Mouse (Mus musculus): ENCODE data around the gene Myo9b. TPM values are rescaled to one million over a fixed set of nuclear protein-coding genes. Genes with fewer than 3 reads are reported as not detected.
"Not testable (repeated sequence)": the region's sequence is repeated elsewhere in the genome, so short reads cannot be mapped to it uniquely, and the experiment has no call there.

Myo9b gene
- polyA plus RNA-seq, 1 experiment from 2014 or later: 5.1 TPM

GRCm38 (mm10) chr8:71315972-71316371 is 43.5 kb downstream of the Myo9b start:
- TF ChIP-seq EP300 (IDR thresholded peaks at IDR 0.05; ENCODE audit: low read depth): no peak
- TF ChIP-seq CTCF (IDR thresholded peaks at IDR 0.05; ENCODE audit: low read depth): no peak
- Histone ChIP-seq H3K27ac (ENCODE audit: low read depth) (peak overlapping the region; percentile 7; the same call in 1 of the 2 replicates), H3K9me3 (ENCODE audit: low read length) (no peaks in the 10 kb centered on the region), H3K4me1 (ENCODE audit: insufficient read depth) (peaks cover 25% of the 10 kb centered on the region), H3K36me3 (replicated peaks; ENCODE audit: insufficient read depth, low read length) (peaks cover 13% of the 10 kb centered on the region; the same call in 1 of the 2 replicates), H3K9ac (replicated peaks) (no peak overlapping the region), H3K4me3 (ENCODE audit: low read depth, low read length) (no peak overlapping the region), H3K4me2 (ENCODE audit: low read depth, low read length) (no peak overlapping the region), H3K27me3 (ENCODE audit: insufficient read depth, low read length) (no peaks in the 10 kb centered on the region)
- 79% methylated on average over 5 of the region's 5 CpGs for WGBS (ENCODE audit: insufficient replicate concordance)
- DNase-seq (no peak), ATAC-seq (peak; percentile 13; the same call in 1 of the 2 replicates)

DNA sequence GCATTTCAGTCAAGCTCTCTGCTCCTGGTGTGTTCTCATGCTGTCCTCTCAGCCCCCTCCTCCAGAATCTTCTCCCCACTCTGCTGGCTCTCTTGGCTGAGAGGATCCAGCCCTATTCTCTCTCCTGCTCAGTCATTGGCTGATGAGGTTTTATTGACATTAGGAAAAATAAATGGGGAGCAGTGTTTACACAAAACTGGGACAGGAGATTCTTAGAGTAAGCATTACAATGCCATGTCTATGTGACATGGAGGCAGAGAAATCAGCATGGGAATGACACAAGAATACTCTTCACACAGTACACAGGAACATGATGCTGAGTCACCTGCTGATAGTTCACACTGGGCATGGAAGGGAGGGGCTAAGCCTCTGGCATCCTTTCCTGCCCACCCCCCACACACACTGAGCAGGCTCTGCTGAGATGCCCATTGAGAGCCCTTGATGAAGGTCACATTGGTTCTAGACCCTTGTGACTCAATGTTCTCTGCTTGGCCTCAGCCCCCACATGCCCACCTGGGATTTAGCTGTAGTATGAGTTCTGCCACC is 44.0 kb downstream of the Myo9b start:
- Histone ChIP-seq H3K4me1 (ENCODE audit: insufficient read depth) (peaks cover 21% of the 10 kb centered on the region), H3K27me3 (ENCODE audit: insufficient read depth, low read length) (no peaks in the 10 kb centered on the region), H3K4me3 (ENCODE audit: low read depth, low read length) (no peak overlapping the region), H3K9me3 (ENCODE audit: low read length) (no peaks in the 10 kb centered on the region), H3K27ac (ENCODE audit: low read depth) (peak overlapping the region; percentile 7; the same call in 1 of the 2 replicates), H3K36me3 (replicated peaks; ENCODE audit: insufficient read depth, low read length) (peaks cover 13% of the 10 kb centered on the region; the same call in 1 of the 2 replicates), H3K4me2 (ENCODE audit: low read depth, low read length) (no peak overlapping the region), H3K9ac (replicated peaks) (no peak overlapping the region)
- ATAC-seq (peak; percentile 41), DNase-seq (no peak)
- no peak for TF ChIP-seq EP300 (IDR thresholded peaks at IDR 0.05; ENCODE audit: low read depth)
- no peak for TF ChIP-seq CTCF (IDR thresholded peaks at IDR 0.05; ENCODE audit: low read depth)

DNA sequence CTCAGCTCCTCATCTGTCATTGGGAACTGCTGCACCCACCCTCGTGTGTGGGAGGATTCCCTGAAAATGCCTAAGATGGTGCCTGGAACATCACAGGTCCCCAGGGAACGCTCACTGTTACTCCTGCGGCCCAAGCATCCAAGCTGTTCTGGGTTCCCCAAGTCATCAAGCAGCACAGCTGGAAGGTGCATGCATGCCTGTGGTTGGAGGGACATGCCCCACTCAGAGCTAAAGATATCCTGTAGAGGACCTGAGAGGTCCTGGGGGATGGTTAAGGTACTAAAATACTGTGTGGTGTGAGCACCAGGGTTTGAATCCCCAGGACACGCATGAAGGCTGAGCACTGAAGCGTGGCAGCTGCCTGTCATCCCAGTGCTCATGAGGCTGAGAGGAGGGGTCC is 46.1 kb downstream of the Myo9b start:
- not testable (repeated sequence) for H3K27ac ChIP-seq (ENCODE audit: low read depth); H3K9me3 ChIP-seq (ENCODE audit: low read length); ATAC-seq; DNase-seq; H3K4me1 ChIP-seq (ENCODE audit: insufficient read depth); H3K4me3 ChIP-seq (ENCODE audit: low read depth, low read length); H3K9ac ChIP-seq (replicated peaks); H3K4me2 ChIP-seq (ENCODE audit: low read depth, low read length); H3K27me3 ChIP-seq (ENCODE audit: insufficient read depth, low read length)
- 97% methylated on average over 5 of the region's 5 CpGs for WGBS (ENCODE audit: insufficient replicate concordance)
- peaks cover 22% of the 10 kb centered on the region for H3K36me3 ChIP-seq (replicated peaks; ENCODE audit: insufficient read depth, low read length)

- peaks cover 33% of the 10 kb centered on the region for H3K36me3 ChIP-seq (replicated peaks; ENCODE audit: insufficient read depth, low read length)
- not testable (repeated sequence) for H3K4me2 ChIP-seq (ENCODE audit: low read depth, low read length); ATAC-seq; H3K9me3 ChIP-seq (ENCODE audit: low read length); DNase-seq; H3K4me1 ChIP-seq (ENCODE audit: insufficient read depth); H3K9ac ChIP-seq (replicated peaks); H3K27ac ChIP-seq (ENCODE audit: low read depth); H3K4me3 ChIP-seq (ENCODE audit: low read depth, low read length); H3K27me3 ChIP-seq (ENCODE audit: insufficient read depth, low read length)
- WGBS (ENCODE audit: insufficient replicate concordance): 61% methylated on average over 2 of the region's 2 CpGs
Observed at GRCm38 (mm10) chr8:71319760-71320159, 47.2 kb downstream of the Myo9b start.

DNA sequence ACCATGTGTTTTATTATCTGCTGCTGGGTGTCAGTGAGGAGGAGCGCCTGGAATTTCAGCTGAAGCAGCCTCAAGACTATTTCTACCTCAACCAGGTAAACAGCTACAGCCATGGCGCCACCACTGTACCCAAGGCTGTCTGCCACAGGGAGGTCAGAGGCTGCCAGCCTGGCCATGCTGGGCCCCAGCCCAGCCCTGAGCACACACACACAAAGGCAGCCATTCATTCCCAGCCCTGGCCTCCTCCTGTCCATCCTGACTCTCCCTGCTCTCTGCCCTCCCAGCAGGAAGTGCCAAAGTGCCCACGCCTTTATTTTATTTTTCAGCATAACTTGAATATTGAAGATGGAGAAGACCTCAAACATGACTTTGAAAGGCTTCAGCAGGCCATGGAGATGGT is 50.4 kb downstream of the Myo9b start:
- 87% methylated on average over 3 of the region's 3 CpGs for WGBS (ENCODE audit: insufficient replicate concordance)
- ATAC-seq (no peak), DNase-seq (no peak)
- Histone ChIP-seq H3K4me1 (ENCODE audit: insufficient read depth) (no peaks in the 10 kb centered on the region), H3K9ac (replicated peaks) (no peak overlapping the region), H3K36me3 (replicated peaks; ENCODE audit: insufficient read depth, low read length) (peaks cover 45% of the 10 kb centered on the region), H3K9me3 (ENCODE audit: low read length) (no peaks in the 10 kb centered on the region), H3K27me3 (ENCODE audit: insufficient read depth, low read length) (no peaks in the 10 kb centered on the region), H3K4me2 (ENCODE audit: low read depth, low read length) (no peak overlapping the region), H3K27ac (ENCODE audit: low read depth) (no peak overlapping the region), H3K4me3 (ENCODE audit: low read depth, low read length) (no peak overlapping the region)
- TF ChIP-seq CTCF (IDR thresholded peaks at IDR 0.05; ENCODE audit: low read depth) (no peak), EP300 (IDR thresholded peaks at IDR 0.05; ENCODE audit: low read depth) (no peak)

GRCm38 (mm10) chr8:71324848-71325247 is 52.3 kb downstream of the Myo9b start:
- H3K4me2 ChIP-seq (ENCODE audit: low read depth, low read length): no peak overlapping the region
- DNase-seq (peak; percentile 47), ATAC-seq (peak; percentile 65; the same call in 1 of the 2 replicates)
- no peak overlapping the region for H3K27ac ChIP-seq (ENCODE audit: low read depth)
- no peaks in the 10 kb centered on the region for H3K9me3 ChIP-seq (ENCODE audit: low read length)
- no peaks in the 10 kb centered on the region for H3K27me3 ChIP-seq (ENCODE audit: insufficient read depth, low read length)
- H3K36me3 ChIP-seq (replicated peaks; ENCODE audit: insufficient read depth, low read length): peaks cover 61% of the 10 kb centered on the region
- TF ChIP-seq CTCF (IDR thresholded peaks at IDR 0.05; ENCODE audit: low read depth) (peak; percentile 76), EP300 (IDR thresholded peaks at IDR 0.05; ENCODE audit: low read depth) (no peak)
- no peak overlapping the region for H3K4me3 ChIP-seq (ENCODE audit: low read depth, low read length)
- H3K9ac ChIP-seq (replicated peaks): no peak overlapping the region
- H3K4me1 ChIP-seq (ENCODE audit: insufficient read depth): no peaks in the 10 kb centered on the region
- 93% methylated on average over 1 of the region's 1 CpGs for WGBS (ENCODE audit: insufficient replicate concordance)

DNA sequence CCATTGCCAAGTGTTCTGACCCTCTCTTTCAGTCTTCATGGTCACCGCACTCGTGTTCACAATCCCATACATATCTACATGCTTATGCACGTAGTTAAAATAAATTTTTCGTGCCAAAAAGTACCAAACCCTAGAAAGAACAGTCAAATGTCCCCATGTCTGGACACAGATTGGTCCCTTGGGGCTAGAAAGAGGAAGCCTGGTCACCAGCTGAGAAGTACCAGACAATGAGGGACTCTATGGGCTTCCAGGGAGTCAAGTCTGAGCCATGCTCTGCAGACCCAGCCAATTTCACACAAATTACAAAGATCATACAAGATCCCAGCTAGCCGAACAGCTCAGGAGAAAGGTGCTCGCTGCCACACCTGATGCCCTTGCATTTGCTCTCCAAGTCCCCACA is 65.3 kb downstream of the Myo9b start:
- peaks cover 35% of the 10 kb centered on the region for H3K36me3 ChIP-seq (replicated peaks; ENCODE audit: insufficient read depth, low read length)
- not testable (repeated sequence) for DNase-seq; H3K4me2 ChIP-seq (ENCODE audit: low read depth, low read length); H3K27me3 ChIP-seq (ENCODE audit: insufficient read depth, low read length); H3K9ac ChIP-seq (replicated peaks); ATAC-seq; H3K4me3 ChIP-seq (ENCODE audit: low read depth, low read length); H3K4me1 ChIP-seq (ENCODE audit: insufficient read depth); H3K9me3 ChIP-seq (ENCODE audit: low read length); H3K27ac ChIP-seq (ENCODE audit: low read depth)
- WGBS (ENCODE audit: insufficient replicate concordance): 90% methylated on average over 6 of the region's 6 CpGs

Measured in liver, postnatal 0 days (tissue).